Mouse (Mus musculus): ENCODE measurements around the gene Rccd1. TPM values are rescaled to one million over a fixed set of nuclear protein-coding genes. Genes with fewer than 3 reads are reported as not detected.

Gene Rccd1
- polyA plus RNA-seq, 1 experiment from 2014 or later, result 15.1 TPM

DNA sequence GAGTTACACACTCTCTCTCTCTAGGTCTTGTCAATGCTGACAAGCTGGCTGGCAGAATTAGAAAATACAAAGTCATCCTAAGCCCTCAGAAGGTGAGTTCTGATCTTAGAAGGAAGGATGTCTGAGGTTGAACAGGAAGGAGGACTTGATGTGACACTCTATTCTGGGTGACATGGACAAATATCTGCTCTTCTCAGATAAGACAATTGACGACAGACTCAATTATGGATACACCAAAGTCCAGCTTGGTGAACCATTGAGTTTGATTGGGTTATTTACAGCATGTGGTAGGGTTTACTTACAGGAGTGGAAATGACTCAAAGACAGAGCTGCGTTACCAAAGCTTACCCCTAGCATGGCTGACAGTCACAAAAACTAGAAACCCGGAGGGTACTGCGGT lies 47.9 kb downstream of the Rccd1 start:
- Histone ChIP-seq H3K9me3 (ENCODE audit: control insufficient read depth, low read depth, low read length) (peaks cover 13% of the 10 kb centered on the region; the same call in 1 of the 2 replicates), H3K4me3 (ENCODE audit: low read depth, low read length) (no peak overlapping the region), H3K4me1 (ENCODE audit: control insufficient read depth, insufficient read depth, low read length) (no peaks in the 10 kb centered on the region), H3K27ac (ENCODE audit: low read length) (no peak overlapping the region), H3K9ac (replicated peaks; ENCODE audit: low read depth, low read length) (no peak overlapping the region), H3K27me3 (ENCODE audit: control insufficient read depth, insufficient read depth, low read length) (no peaks in the 10 kb centered on the region), H3K4me2 (replicated peaks; ENCODE audit: low read depth, low read length) (no peak overlapping the region), H3K36me3 (ENCODE audit: control insufficient read depth, insufficient read depth, low read length) (peaks cover 41% of the 10 kb centered on the region)
- WGBS, result 94% methylated on average over 4 of the region's 4 CpGs
- ATAC-seq (ENCODE audit: insufficient number of reproducible peaks, insufficient read depth, low FRiP score, low read depth), result no peak

DNA sequence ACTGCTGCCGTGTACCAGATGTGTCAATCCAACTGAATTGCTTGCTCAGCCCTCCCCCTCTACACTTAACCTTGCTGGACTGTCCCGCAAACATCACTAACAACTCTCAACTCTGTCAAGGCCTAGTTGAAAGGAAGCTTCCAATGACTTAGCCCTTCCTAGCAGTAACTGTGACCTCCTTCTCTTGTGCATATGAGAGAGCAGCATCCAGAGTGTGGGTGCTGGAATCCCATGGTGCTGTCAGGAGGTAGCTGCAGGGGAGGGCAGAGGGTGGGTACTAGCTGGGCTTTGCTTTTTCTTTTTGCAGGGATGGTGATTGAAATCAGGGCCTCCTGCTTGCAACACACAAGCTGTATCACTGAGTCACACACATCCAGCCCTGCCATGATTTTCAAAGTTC lies 50.8 kb downstream of the Rccd1 start:
- Histone ChIP-seq H3K27ac (ENCODE audit: low read length) (no peak overlapping the region), H3K4me1 (ENCODE audit: control insufficient read depth, insufficient read depth, low read length) (no peaks in the 10 kb centered on the region; the same call in 1 of the 2 replicates), H3K27me3 (ENCODE audit: control insufficient read depth, insufficient read depth, low read length) (no peaks in the 10 kb centered on the region), H3K4me3 (ENCODE audit: low read depth, low read length) (no peak overlapping the region), H3K9me3 (ENCODE audit: control insufficient read depth, low read depth, low read length) (peaks cover 13% of the 10 kb centered on the region; the same call in 1 of the 2 replicates), H3K9ac (replicated peaks; ENCODE audit: low read depth, low read length) (no peak overlapping the region), H3K4me2 (replicated peaks; ENCODE audit: low read depth, low read length) (no peak overlapping the region), H3K36me3 (ENCODE audit: control insufficient read depth, insufficient read depth, low read length) (peaks cover 33% of the 10 kb centered on the region)
- WGBS, result 93% methylated on average over 2 of the region's 2 CpGs
- no peak for ATAC-seq (ENCODE audit: insufficient number of reproducible peaks, insufficient read depth, low FRiP score, low read depth)

- Histone ChIP-seq H3K9me3 (ENCODE audit: control insufficient read depth, low read depth, low read length) (peaks cover 8% of the 10 kb centered on the region; the same call in 1 of the 2 replicates), H3K27me3 (ENCODE audit: control insufficient read depth, insufficient read depth, low read length) (no peaks in the 10 kb centered on the region), H3K9ac (replicated peaks; ENCODE audit: low read depth, low read length) (peak overlapping the region; percentile 57), H3K36me3 (ENCODE audit: control insufficient read depth, insufficient read depth, low read length) (peaks cover 17% of the 10 kb centered on the region), H3K4me2 (replicated peaks; ENCODE audit: low read depth, low read length) (peak overlapping the region; percentile 78), H3K4me1 (ENCODE audit: control insufficient read depth, insufficient read depth, low read length) (no peaks in the 10 kb centered on the region; the same call in 1 of the 2 replicates), H3K4me3 (ENCODE audit: low read depth, low read length) (peak overlapping the region; percentile 78), H3K27ac (ENCODE audit: low read length) (no peak overlapping the region; the same call in 1 of the 2 replicates)
- under 1% methylated on average over 23 of the region's 23 CpGs for WGBS
- peak; percentile 63; the same call in 1 of the 2 replicates for ATAC-seq (ENCODE audit: insufficient number of reproducible peaks, insufficient read depth, low FRiP score, low read depth)
These were observed 54.5 kb downstream of the Rccd1 start for GRCm38 (mm10) chr7:80269751-80270255.

DNA sequence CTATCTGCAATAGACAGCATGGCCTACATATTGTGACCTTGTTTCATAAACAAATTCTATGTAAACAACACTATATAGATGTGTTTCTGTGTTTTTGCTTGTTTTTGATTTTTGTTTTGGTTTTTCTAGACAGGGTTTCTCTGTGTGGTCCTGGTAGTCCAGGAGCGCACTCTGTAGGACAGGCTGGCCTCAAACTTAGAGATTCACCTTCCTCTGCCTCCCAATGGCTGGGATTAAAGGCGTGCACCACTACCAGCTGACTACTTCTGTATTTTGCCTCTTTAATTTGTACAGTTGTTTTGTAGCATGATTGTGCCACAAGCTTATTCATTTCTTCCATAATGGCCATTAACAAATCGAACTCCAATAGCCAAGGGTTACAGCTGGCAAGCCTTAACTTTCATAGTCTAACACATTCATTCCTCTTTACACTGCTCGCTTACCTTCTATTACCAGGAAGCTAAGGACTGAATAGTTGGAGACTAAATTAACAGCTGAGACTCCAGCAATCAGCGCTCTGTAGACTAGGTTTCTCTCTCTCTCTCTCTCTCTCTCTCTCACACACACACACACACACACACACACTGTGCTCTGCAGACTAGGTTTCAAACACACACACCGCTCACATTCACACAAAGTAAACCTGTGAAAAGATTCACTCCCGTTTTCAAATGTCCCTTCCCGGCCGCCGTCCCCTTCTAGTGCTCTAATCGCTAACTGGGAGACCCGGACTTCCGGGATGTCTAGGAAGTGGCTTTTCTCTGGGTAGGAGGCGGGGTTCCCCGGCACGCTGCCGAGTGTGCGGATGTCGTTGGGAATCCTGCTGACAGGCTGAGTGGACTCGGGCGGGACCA lies 55.1 kb downstream of the Rccd1 start, which contains the start of gene Vps33b:
TSS of gene Vps33b (plus strand) at position 753 of the 854 bp plus-strand sequence.
- H3K27ac ChIP-seq (ENCODE audit: low read length), result peak within 1 kb of the TSS; percentile 45
- H3K9me3 ChIP-seq (ENCODE audit: control insufficient read depth, low read depth, low read length), result peaks cover under 1% of the 10 kb centered on the region; the same call in 1 of the 2 replicates
- peak within 1 kb of the TSS; percentile 78 for H3K4me3 ChIP-seq (ENCODE audit: low read depth, low read length)
- H3K4me2 ChIP-seq (replicated peaks; ENCODE audit: low read depth, low read length), result peak within 1 kb of the TSS; percentile 78
- no peaks in the 10 kb centered on the region; the same call in 1 of the 2 replicates for H3K4me1 ChIP-seq (ENCODE audit: control insufficient read depth, insufficient read depth, low read length)
- peak within 1 kb of the TSS; percentile 57 for H3K9ac ChIP-seq (replicated peaks; ENCODE audit: low read depth, low read length)
- peak; percentile 85 for ATAC-seq (ENCODE audit: insufficient number of reproducible peaks, insufficient read depth, low FRiP score, low read depth)
- H3K27me3 ChIP-seq (ENCODE audit: control insufficient read depth, insufficient read depth, low read length), result no peaks in the 10 kb centered on the region
- WGBS, result 4% methylated on average over 21 of the region's 21 CpGs
- H3K36me3 ChIP-seq (ENCODE audit: control insufficient read depth, insufficient read depth, low read length), result peaks cover 18% of the 10 kb centered on the region

DNA sequence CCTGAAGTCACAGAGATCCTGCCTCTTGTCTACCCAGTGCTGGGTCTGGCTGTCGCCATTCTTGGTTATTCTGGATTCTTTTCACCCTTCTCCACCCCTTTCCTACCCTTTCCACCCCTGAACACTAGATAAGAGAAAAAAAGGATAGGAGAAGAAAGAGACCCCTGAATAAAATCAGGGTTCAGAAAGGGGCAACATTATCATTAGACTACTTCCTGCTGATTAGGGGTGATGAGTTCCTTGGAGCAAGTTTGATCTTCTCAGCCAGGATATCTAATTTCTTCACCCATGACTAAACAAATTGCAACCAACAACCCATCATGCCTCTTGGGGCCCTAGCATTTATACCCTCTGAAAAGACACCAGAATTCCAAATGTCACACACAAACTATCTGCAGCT lies 56.5 kb downstream of the Rccd1 start:
- Histone ChIP-seq H3K4me2 (replicated peaks; ENCODE audit: low read depth, low read length) (no peak overlapping the region), H3K27ac (ENCODE audit: low read length) (no peak overlapping the region), H3K4me3 (ENCODE audit: low read depth, low read length) (no peak overlapping the region), H3K4me1 (ENCODE audit: control insufficient read depth, insufficient read depth, low read length) (no peaks in the 10 kb centered on the region; the same call in 1 of the 2 replicates), H3K36me3 (ENCODE audit: control insufficient read depth, insufficient read depth, low read length) (peaks cover 17% of the 10 kb centered on the region), H3K9me3 (ENCODE audit: control insufficient read depth, low read depth, low read length) (no peaks in the 10 kb centered on the region), H3K27me3 (ENCODE audit: control insufficient read depth, insufficient read depth, low read length) (no peaks in the 10 kb centered on the region), H3K9ac (replicated peaks; ENCODE audit: low read depth, low read length) (no peak overlapping the region)
- WGBS, result 71% methylated on average over 1 of the region's 1 CpGs
- ATAC-seq (ENCODE audit: insufficient number of reproducible peaks, insufficient read depth, low FRiP score, low read depth), result no peak

DNA sequence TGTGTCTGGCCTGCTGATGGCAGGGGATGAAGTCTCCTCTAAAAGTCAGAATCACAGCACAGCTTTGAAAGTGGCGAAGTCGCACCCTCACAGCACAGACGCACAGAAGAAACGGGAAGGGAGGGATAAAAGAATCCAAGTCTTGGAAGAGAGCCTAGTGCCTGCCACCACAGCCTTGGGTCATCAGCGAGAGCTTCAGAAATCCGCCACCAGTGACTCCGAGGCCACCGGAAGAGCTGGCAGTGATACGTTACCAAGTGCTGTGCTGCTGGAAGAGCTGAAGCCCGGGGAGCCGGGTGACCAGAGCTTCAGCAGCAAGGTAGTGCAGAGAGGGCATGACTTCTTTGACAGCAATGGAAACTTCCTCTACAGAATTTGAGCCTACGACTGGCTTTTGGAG lies 59.6 kb downstream of the Rccd1 start:
- H3K4me3 ChIP-seq (ENCODE audit: low read depth, low read length), result no peak overlapping the region
- H3K9me3 ChIP-seq (ENCODE audit: control insufficient read depth, low read depth, low read length), result no peaks in the 10 kb centered on the region
- no peak overlapping the region for H3K4me2 ChIP-seq (replicated peaks; ENCODE audit: low read depth, low read length)
- H3K9ac ChIP-seq (replicated peaks; ENCODE audit: low read depth, low read length), result no peak overlapping the region
- no peaks in the 10 kb centered on the region for H3K27me3 ChIP-seq (ENCODE audit: control insufficient read depth, insufficient read depth, low read length)
- 94% methylated on average over 12 of the region's 12 CpGs for WGBS
- no peak for ATAC-seq (ENCODE audit: insufficient number of reproducible peaks, insufficient read depth, low FRiP score, low read depth)
- H3K36me3 ChIP-seq (ENCODE audit: control insufficient read depth, insufficient read depth, low read length), result peaks cover 17% of the 10 kb centered on the region
- no peak overlapping the region for H3K27ac ChIP-seq (ENCODE audit: low read length)
- H3K4me1 ChIP-seq (ENCODE audit: control insufficient read depth, insufficient read depth, low read length), result peaks cover 5% of the 10 kb centered on the region; the same call in 1 of the 2 replicates

DNA sequence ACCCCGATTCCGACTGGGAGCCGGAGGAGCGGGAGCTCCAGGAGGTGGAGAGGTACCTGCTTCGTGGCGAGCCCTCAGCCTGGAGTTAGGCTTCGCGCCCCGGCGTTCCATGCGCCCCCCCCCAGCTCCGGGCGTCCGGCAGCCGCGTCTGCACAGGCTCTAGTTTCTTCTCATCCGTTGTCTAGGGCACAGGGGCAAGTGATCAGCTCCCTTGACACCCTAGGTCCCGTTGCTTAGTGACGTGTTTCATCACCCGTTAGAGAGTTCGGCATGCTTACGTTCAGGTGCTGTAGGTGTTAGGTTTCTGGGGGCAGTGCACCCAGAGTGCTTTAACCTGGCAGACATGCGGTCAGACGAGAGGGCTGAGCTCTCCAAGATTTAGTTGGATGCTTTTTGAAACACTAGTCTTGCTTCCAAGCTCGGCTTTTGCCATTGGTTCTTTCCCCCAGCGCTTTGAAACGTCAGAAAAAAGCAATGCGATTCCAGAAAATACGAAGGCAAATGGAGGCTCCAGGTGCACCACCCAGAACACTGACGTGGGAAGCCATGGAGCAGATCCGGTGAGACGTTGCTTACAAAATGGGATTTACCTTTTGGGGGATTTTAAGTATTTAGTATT lies 62.8 kb downstream of the Rccd1 start:
- peak; percentile 63 for ATAC-seq (ENCODE audit: insufficient number of reproducible peaks, insufficient read depth, low FRiP score, low read depth)
- Histone ChIP-seq H3K9me3 (ENCODE audit: control insufficient read depth, low read depth, low read length) (no peaks in the 10 kb centered on the region), H3K9ac (replicated peaks; ENCODE audit: low read depth, low read length) (peak overlapping the region; percentile 62), H3K4me1 (ENCODE audit: control insufficient read depth, insufficient read depth, low read length) (peaks cover 5% of the 10 kb centered on the region; the same call in 1 of the 2 replicates), H3K27me3 (ENCODE audit: control insufficient read depth, insufficient read depth, low read length) (no peaks in the 10 kb centered on the region), H3K27ac (ENCODE audit: low read length) (peak overlapping the region; percentile 35), H3K4me2 (replicated peaks; ENCODE audit: low read depth, low read length) (peak overlapping the region; percentile 73), H3K36me3 (ENCODE audit: control insufficient read depth, insufficient read depth, low read length) (peaks cover 12% of the 10 kb centered on the region; the same call in 1 of the 2 replicates), H3K4me3 (ENCODE audit: low read depth, low read length) (peak overlapping the region; percentile 76)
- under 1% methylated on average over 32 of the region's 32 CpGs for WGBS
